11 mouse cellular contexts compared by ENCODE assay signal in the genomic region with DNA sequence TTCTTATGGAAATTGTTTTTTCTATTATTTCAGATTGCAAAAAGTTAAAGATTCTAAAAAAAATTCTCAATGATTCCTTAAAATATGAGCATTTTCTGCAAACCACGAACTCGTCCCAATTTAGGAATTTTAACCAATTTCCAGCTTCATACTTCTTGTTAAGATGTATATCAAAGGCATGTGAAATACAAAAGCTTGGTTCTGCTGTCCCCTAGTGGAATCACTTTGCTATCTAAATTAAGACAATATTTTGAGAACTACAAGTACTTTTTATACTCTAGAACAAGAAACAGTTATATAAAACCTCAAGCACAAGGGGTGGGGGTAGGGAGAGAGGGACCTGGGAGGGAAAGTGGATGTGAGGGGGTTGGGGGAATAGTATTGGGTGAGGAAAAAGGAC. TPM values are rescaled to one million over a fixed set of nuclear protein-coding genes. Genes with fewer than 3 reads are reported as not detected.
DNase-seq lines count a peak whose midpoint lies in the region; ATAC-seq and TF ChIP-seq lines count a peak whose summit lies in the region.
"Had no signal": no experiment of that assay in that cellular context is flagged by ENCODE, and none has a peak within 500 bp of the region (broad histone marks: within the 10 kb centered on the region; RNA-seq: fewer than 3 reads in every experiment).

No protein-coding gene starts in this region.

- H3K9me3 ChIP-seq in kidney, embryonic 16.5 days (ENCODE audit: low read length) = no peaks in the 10 kb centered on the region
- no peaks in the 10 kb centered on the region for H3K9me3 ChIP-seq in lung, postnatal 0 days (ENCODE audit: low read length)
- H3K9me3 ChIP-seq: liver, embryonic 12.5 days had no signal

- no peak for TF ChIP-seq CTCF in kidney, adult 2 months (conservative IDR thresholded peaks at IDR 0.05; ENCODE audit: insufficient read depth, insufficient read length, low read depth, low read length)
- TF ChIP-seq CTCF in lung, postnatal 0 days (IDR thresholded peaks at IDR 0.05) = peak; percentile 53

- H3K4me3 ChIP-seq in kidney, adult 2 months (ENCODE audit: insufficient read depth, low read depth, low read length) = no peak overlapping the region
- H3K4me3 ChIP-seq in kidney, embryonic 16.5 days (ENCODE audit: low read length) = no peak overlapping the region
- H3K4me3 ChIP-seq in lung, postnatal 0 days (ENCODE audit: low read depth, low read length) = no peak overlapping the region
- H3K4me3 ChIP-seq: liver, embryonic 12.5 days had no signal

- no peak overlapping the region for H3K27ac ChIP-seq in kidney, adult 2 months (ENCODE audit: insufficient read depth, low read depth, low read length)
- no peak overlapping the region for H3K27ac ChIP-seq in kidney, embryonic 16.5 days (ENCODE audit: low read length)
- H3K27ac ChIP-seq in lung, postnatal 0 days (ENCODE audit: low read length) = no peak overlapping the region
- H3K27ac ChIP-seq: liver, embryonic 12.5 days had no signal

- TF ChIP-seq POLR2A in kidney, adult 2 months (IDR thresholded peaks at IDR 0.05; ENCODE audit: low read depth, low read length) = no peak

- DNase-seq in CD4-positive, CD25-positive, alpha-beta regulatory T cell, adult 2 months (ENCODE audit: low read depth, low spot score) = peak; percentile 7
- DNase-seq in kidney, adult 2 months = peak; percentile 5
- DNase-seq in lung, postnatal 0 days (ENCODE audit: low spot score) = peak; percentile 37
- DNase-seq in lung, postnatal 4 days = no peak
- DNase-seq in naive thymus-derived CD4-positive, alpha-beta T cell, adult 2 months (ENCODE audit: low read depth) = peak; percentile 10
- DNase-seq: cerebellum, adult 9-11 months had no signal

- H3K4me2 ChIP-seq in kidney, embryonic 16.5 days (replicated peaks; ENCODE audit: low read depth, low read length) = no peak overlapping the region
- no peak overlapping the region for H3K4me2 ChIP-seq in lung, postnatal 0 days (replicated peaks; ENCODE audit: low read depth, low read length)
- H3K4me2 ChIP-seq: liver, embryonic 12.5 days had no signal

- H3K27me3 ChIP-seq in kidney, adult 2 months (replicated peaks; ENCODE audit: control insufficient read depth, insufficient read depth, low read length) = no peaks in the 10 kb centered on the region
- H3K27me3 ChIP-seq in kidney, embryonic 16.5 days (ENCODE audit: insufficient read depth, low read length) = no peaks in the 10 kb centered on the region
- H3K27me3 ChIP-seq in lung, postnatal 0 days (replicated peaks; ENCODE audit: insufficient read depth, low read length) = no peaks in the 10 kb centered on the region
- H3K27me3 ChIP-seq: liver, embryonic 12.5 days had no signal

- 72% methylated on average over 2 of the region's 2 CpGs for WGBS in kidney, adult 2 months
- 78% methylated on average over 2 of the region's 2 CpGs for WGBS in kidney, embryonic 16.5 days
- WGBS in lung, postnatal 0 days = 80% methylated on average over 2 of the region's 2 CpGs

- no peak for TF ChIP-seq EP300 in lung, postnatal 0 days (IDR thresholded peaks at IDR 0.05)

- no peak overlapping the region for H3K9ac ChIP-seq in kidney, embryonic 16.5 days (replicated peaks; ENCODE audit: low read length)
- H3K9ac ChIP-seq in lung, postnatal 0 days (replicated peaks; ENCODE audit: low read depth) = no peak overlapping the region
- H3K9ac ChIP-seq: liver, embryonic 12.5 days had no signal

- no peak for ATAC-seq in CD4-positive, CD25-positive, alpha-beta regulatory T cell, adult 4 months
- ATAC-seq in kidney, embryonic 16.5 days (ENCODE audit: low FRiP score, low TSS enrichment) = no peak
- ATAC-seq in lung, postnatal 0 days = no peak
- ATAC-seq in monocyte, adult 5-6 weeks (replicated peaks; ENCODE audit: insufficient number of reproducible peaks, low FRiP score, low TSS enrichment, poor library complexity, severe bottlenecking) = no peak
- ATAC-seq: inflammation-experienced regulatory T-cells, adult 6 months; liver, embryonic 12.5 days had no signal

- H3K4me1 ChIP-seq in kidney, adult 2 months (ENCODE audit: control insufficient read depth, insufficient read depth, low read length) = no peaks in the 10 kb centered on the region
- H3K4me1 ChIP-seq in kidney, embryonic 16.5 days (ENCODE audit: insufficient read depth, low read length) = no peaks in the 10 kb centered on the region
- no peaks in the 10 kb centered on the region for H3K4me1 ChIP-seq in lung, postnatal 0 days (ENCODE audit: insufficient read depth, low read depth, low read length)
- H3K4me1 ChIP-seq: liver, embryonic 12.5 days had no signal

- no peaks in the 10 kb centered on the region for H3K36me3 ChIP-seq in kidney, adult 2 months (ENCODE audit: control insufficient read depth, insufficient read depth, low read length)
- H3K36me3 ChIP-seq in kidney, embryonic 16.5 days (ENCODE audit: insufficient read depth, low read length) = peaks cover 2% of the 10 kb centered on the region; the same call in 1 of the 2 replicates
- no peaks in the 10 kb centered on the region for H3K36me3 ChIP-seq in lung, postnatal 0 days (ENCODE audit: insufficient read depth, low read length)

RNA-seq across cellular contexts. Expression of a gene that starts 29.7 kb away (rescaled TPM):
- polyA plus RNA-seq in CD4-positive, CD25-positive, alpha-beta regulatory T cell, adult 4 months (2017; shearing (Covaris generic)) = 10 to 100 TPM; 50.5 to 59.5 TPM
- polyA plus RNA-seq in kidney, adult 2 months (2012; rRNA removed) = 1.2 and 2.2 TPM in 2 replicates
- 30.1 and 31.0 TPM in 2 replicates for polyA plus RNA-seq in kidney, embryonic 16.5 days (2015; fragmentation: Nextera tagmentation; extraction: Ambion mirVana)
- polyA plus RNA-seq in lung, postnatal 0 days (2015; fragmentation: Nextera tagmentation; extraction: Ambion mirVana) = 14.2 and 16.5 TPM in 2 replicates
- 53.4 to 78.5 TPM (median 55.8 TPM) in 3 replicates for total RNA-seq in monocyte, adult 5-6 weeks (2017)

Comparison
In these comparisons a context has a peak if more than half of its experiments do, and no peak if none do; other contexts are left out.
1. DNase-seq: peak in CD4-positive, CD25-positive, alpha-beta regulatory T cell, adult 2 months (single experiment), kidney, adult 2 months (single experiment), lung, postnatal 0 days (single experiment) and naive thymus-derived CD4-positive, alpha-beta T cell, adult 2 months (single experiment); none in lung, postnatal 4 days (0 of 2).